Mouse (Mus musculus) kidney, adult 2 months (tissue): ENCODE results near the gene Tmem150c.

Experiments used
- CTCF ChIP-seq: fragments of 200-500 bp; conservative IDR thresholded peaks from 2 replicates; pipeline ENCODE4 v1.5.1; 2011; ENCODE audit warnings: low read depth, mild to moderate bottlenecking, control low read depth, low read length, moderate library complexity, mixed read lengths; ENCODE audit not compliant: insufficient read depth, insufficient read length
- POLR2A ChIP-seq: fragments of 200-500 bp; IDR thresholded peaks from one replicate; pipeline ENCODE4 v1.6.1; 2011; ENCODE audit warnings: low read depth, low read length, control low read depth

DNA sequence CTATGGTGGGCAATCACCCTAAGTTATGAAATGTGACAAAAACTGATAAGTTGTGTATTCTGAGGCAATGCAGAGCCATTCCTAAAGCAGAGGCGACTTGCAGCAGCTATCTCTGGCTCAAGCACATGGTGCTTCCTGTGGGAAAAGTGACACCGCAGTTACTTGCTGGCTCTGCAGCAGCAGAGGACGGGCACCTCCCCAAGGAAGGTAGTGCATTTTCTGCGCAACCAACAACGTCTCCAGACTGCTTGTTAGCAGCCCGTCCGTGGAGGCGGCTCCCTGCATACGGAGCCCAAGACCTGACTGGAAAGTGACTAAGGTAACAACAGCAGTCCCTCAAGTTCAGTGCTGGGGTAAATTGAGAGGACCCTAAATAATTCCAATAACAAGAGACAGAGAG is 36.8 kb upstream of the Tmem150c start:
- TF ChIP-seq CTCF (no peak), POLR2A (no peak)
